Mouse (Mus musculus) brain, embryonic 14.5 days (tissue): ENCODE data around the gene Sirt7.
A peak's percentile ranks its signal among the peaks of the same experiment; 100 is the strongest.

ENCODE experiments used
- CTCF ChIP-seq: fragments of 200-500 bp; IDR thresholded peaks from 2 replicates; pipeline ENCODE4 v1.5.1; 2012; ENCODE audit warnings: inconsistent platforms, mild to moderate bottlenecking, moderate library complexity, borderline replicate concordance; ENCODE audit not compliant: insufficient read depth, insufficient read length; ENCODE audit errors: extremely low read depth
- POLR2A ChIP-seq: fragments of 200-500 bp; IDR thresholded peaks from 2 replicates; pipeline ENCODE4 v1.6.1; 2012; ENCODE audit warnings: mild to moderate bottlenecking, inconsistent platforms, borderline replicate concordance; ENCODE audit not compliant: poor library complexity, insufficient read depth, insufficient read length, severe bottlenecking; ENCODE audit errors: extremely low read depth

GRCm38 (mm10) chr11:120660301-120661075 lies 35.4 kb upstream of the Sirt7 start:
- TF ChIP-seq CTCF, result peak; percentile 45; the same call in 1 of the 2 replicates
- TF ChIP-seq POLR2A, result no peak
